Mouse (Mus musculus): ENCODE data around the gene Dedd2.

Gene Dedd2

DNA sequence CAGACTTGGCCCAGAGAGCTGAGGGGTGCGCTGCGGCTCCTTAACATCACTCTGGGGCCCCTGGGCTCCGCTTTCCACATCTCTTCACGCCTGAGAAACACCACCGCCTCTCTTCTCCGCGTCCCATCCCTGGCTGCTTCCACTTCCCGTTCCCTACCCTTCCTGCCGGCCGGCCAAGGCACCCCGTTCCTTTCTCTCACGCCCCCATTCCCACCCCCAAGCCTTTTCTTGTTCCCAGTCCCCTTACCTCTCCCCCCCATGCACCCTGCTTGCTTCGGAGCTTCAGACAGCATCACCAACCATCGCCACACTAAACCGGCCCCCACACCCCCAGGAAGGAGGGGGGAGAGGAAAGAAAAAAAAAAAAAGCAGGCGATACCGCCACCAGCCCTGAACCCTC lies 42.1 kb downstream of the Dedd2 start:
- peak in 1 of 2 experiments; percentile 20 for DNase-seq

DNA sequence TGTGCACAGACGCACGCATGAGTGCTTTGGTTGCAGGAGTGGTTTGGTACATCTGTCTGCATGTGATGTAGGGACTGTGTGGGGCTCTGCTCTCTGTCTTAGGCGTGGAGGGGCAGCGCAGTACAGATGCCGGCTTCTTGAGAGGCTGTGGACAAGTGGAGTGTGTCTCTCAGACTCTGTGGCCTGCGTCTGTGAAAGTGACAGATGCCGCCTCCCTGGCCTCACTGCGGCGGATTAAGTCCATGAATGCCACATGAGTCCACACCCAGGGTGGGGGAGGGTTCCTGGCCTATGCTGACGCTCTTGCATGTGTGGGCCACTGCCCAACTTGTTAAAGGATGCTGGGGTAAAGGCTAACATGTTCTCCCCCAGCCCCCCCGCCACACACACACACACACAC lies 46.1 kb downstream of the Dedd2 start:
- DNase-seq = no peak

- DNase-seq = no peak
These were observed 47.7 kb downstream of the Dedd2 start for GRCm38 (mm10) chr7:25172669-25173068.

DNA sequence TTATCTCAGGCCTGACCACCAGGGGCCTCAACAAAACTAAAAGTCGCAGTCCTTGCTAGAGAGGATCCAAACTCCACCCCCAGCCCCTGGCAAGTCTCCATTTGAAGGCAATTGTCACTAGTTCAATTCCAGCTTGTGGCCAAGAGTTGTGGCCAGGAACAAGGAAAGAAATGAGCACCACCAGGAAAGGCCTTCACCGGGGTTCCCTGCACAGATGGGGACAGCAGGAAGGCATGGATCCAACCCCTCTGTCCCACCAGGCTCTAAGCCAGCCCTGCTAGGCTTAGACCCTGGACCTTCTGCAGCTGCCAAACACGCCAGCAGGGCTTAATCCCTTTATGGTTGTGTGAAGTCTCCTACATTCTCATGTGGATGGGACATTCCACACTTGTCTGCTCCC lies 49.8 kb downstream of the Dedd2 start:
- DNase-seq = no peak

DNA sequence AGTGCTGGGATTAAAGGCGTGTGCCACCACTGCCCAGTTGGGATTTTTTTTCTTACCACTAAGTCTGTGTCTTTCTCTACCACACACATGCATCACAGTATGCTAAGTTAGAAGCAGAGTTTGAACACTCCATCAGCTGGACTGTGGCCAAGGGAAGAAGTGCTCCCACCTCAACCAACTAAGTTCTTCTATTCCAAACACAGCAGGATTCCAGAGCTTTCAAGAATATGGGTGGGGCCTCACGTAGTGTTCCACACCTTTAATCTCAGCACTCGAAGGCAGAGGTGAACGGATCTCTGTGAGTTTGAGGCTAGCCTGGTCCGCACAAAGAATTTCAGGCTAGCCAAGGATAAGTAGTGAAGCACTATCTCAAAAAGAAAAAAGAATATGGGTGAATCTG lies 54.3 kb downstream of the Dedd2 start:
- DNase-seq = no peak

DNA sequence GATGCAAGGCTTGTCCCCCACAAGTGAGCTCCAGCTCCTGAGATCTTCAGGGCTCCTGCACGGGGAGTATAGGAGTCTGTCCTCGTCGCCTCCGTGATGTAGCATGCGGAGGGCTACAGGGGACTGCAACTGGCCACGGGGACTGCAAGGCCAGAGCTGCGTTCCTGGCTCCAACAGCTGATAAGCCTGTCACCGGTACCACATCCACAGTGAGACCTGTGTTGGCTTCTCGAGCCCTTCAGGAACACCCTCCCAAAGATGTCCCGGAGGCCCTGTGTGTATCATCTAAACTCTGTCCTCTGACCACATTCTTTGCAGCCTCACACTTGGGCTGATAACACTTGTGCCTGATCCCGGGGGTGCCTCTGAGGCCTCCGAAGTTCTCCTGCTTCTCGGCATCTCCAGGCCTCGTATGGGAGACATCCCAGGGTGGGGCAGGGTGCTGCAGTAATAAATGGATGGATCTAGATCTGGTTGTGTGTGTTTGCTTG lies 64.2 kb downstream of the Dedd2 start:
- DNase-seq = no peak

DNA sequence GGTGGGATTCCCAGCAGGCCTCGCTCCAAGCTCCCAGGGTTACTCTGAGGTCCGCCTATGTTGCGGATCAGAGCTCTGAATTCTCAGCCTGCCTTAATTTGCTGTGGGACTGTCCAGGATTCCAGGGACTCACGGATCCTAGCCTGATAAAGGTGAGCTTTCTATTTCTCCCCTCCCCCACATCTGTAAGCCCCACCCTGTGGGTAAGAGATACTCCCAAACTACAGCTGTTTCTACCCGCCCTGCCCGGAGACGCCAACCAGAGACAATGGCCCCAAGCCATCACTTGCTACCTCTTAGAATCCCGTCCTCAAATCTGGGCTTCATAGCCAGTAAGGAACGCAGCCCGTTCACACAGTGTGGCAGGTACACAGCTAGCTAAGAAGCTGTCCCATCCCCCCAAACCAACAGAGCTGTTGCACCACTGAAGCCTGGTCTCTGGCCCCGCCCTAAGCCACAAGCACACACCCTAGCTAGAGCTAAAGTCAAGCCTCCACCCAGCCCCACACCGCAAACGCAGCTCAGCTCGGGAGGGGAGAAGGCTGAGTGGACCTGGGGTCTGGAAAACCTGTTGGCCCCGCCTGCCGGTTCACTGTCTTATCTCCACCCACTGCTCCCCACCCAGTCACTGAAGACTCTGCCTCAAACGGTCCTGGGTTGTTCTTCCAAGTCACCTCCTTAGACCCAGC lies 64.8 kb downstream of the Dedd2 start:
- DNase-seq = peak; percentile 42 to 43

DNA sequence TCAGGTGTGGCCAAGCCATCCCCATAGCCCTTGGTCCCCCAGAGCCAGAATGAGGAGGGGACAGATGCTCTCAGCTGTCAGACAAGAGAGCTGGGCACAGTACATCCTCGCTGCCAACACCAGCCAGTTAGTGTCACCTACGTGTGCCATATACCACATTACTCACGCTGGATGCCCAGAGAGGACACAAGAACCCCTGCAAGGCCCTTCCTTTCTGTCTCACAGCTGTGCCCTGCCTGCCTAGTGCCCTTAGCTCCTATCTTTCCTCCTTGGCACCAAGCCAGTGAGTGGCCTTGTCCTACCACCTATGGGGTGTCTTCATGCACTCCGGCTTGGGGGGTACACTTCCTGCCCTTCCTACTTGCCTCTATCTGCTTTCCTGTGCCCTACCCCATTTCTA lies 65.8 kb downstream of the Dedd2 start:
- DNase-seq = no peak

GRCm38 (mm10) chr7:25153841-25154240 lies 66.6 kb downstream of the Dedd2 start:
- DNase-seq = no peak

DNA sequence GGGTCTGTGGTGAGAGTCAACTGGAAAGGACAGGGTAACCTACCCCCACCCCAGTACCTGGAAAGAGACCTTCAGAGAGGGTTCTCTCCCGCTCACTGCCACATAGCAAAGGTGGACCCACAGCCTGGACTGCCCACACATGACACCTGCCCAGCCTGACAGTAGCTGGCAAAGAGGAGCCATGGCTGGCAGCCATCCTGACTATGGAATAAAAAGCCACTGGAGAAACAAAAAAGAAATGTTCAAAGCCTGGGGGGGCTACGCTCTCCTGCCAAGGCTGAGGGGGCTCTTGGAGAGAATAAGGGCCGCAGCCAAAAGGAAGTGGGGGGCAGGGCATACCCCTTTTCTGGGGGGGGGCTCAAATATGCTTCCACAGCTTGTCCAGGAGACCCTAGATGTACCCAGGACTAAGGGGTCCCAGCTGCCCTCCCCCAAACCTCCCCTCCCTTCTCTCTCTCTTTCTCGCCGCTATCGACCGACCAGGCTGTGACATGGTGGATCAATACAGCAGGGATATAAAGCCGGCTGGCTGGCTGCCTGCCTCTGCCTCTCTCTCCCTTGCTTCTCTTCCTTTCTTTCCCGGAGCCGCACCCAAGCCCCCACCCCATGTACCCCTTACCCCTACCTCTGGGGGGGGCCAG lies 68.4 kb downstream of the Dedd2 start:
- DNase-seq = no peak

GRCm38 (mm10) chr7:25151009-25151408 lies 69.4 kb downstream of the Dedd2 start:
- no peak for DNase-seq

DNA sequence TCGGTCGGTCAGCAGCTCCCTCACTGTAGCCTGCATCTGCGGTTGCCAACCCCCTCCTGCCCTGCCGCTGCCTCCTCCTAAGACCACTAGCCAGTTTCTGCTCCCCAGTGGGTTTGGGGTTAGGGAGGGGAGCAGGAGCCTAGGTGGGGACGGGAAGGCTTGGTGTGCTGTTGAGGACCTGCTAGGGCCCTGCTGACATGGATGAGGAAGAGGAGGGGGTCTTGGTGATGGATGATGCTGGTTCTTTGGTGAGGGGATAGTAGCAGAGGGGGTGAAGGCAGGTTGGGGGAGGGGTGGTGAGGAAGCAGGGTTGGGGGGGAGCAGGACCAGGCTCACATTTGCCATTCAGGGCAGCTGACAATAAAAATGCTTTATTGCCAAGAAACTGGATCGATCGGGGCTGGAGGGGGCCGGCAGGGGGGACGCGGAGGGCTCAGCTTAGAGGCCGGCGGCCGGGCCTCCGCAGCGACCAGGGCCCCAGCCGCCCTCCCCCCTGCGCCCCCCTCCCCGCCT lies 70.2 kb downstream of the Dedd2 start:
- no peak for DNase-seq

Measured in B cell, adult 2 months (primary cell).